In the genomic region with DNA sequence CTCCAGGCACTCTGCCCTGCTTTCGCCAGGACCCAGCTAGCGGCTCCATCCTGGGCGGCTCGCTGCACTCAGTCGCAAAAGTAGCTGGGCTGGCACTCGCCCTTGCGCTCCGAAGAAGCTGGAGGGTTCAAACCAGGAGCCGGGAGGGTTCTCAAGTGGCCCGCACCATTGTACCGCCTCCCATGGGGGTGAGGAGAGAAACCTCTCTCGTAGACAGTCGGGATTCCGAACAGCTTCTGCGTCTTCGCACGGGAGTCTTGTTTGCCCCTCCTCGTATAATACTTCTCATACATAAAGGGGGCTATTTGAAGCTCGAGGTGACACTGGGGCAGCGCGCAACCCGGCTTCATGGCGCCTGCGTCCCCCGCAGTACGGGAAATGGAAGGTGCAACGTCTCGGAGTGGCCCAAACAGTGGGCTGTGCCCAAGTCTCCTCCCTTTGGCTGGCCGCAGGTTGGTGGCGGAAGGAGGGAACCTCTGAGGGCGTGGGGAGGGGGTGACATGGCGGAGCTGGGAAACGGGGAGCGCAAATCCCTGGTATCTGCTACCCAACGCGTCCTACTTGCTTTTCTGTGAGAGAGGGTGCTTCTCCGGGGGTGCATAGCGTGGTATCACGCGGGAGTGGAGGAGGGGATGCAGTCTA, we compare ENCODE assay signal across 8 mouse cellular contexts. TPM values are rescaled to one million over a fixed set of nuclear protein-coding genes. Genes with fewer than 3 reads are reported as not detected.
DNase-seq lines count a peak whose midpoint lies in the region; ATAC-seq and TF ChIP-seq lines count a peak whose summit lies in the region.

A gene (plus strand): TSS at position 124 of the 642 bp plus-strand sequence.

- TF ChIP-seq EP300 in ES-Bruce4 (IDR thresholded peaks at IDR 0.05; ENCODE audit: insufficient read depth, low read depth, low read length) = no peak

- peak; percentile 79 for TF ChIP-seq POLR2A in ES-Bruce4 (IDR thresholded peaks at IDR 0.05; ENCODE audit: insufficient read depth, low read length)
- TF ChIP-seq POLR2A in lung, adult 2 months (IDR thresholded peaks at IDR 0.05; ENCODE audit: borderline replicate concordance, extremely low read depth, low read depth, low read length) = peak; percentile 93

- no peaks in the 10 kb centered on the region for H3K36me3 ChIP-seq in ES-Bruce4 (ENCODE audit: control insufficient read depth, insufficient read depth, low read length, poor library complexity, severe bottlenecking)
- H3K36me3 ChIP-seq in forebrain, embryonic 15.5 days = no peaks in the 10 kb centered on the region

- no peak for TF ChIP-seq CTCF in ES-Bruce4 (IDR thresholded peaks at IDR 0.05; ENCODE audit: low read depth, low read length)
- no peak for TF ChIP-seq CTCF in lung, adult 2 months (IDR thresholded peaks at IDR 0.05; ENCODE audit: insufficient read depth, low read length)

- H3K4me3 ChIP-seq in ES-Bruce4 (ENCODE audit: low read depth, low read length) = peak within 1 kb of the TSS; percentile 91
- H3K4me3 ChIP-seq in forebrain, embryonic 15.5 days = peak within 1 kb of the TSS; percentile 85
- H3K4me3 ChIP-seq in lung, adult 2 months (replicated peaks; ENCODE audit: extremely low read depth, low read depth, low read length) = peak within 1 kb of the TSS; percentile 94

- intact Hi-C loops in heart, postnatal 25 days (cut with DNase I) = loop anchor here (2.0 kb wide), 1 partner anchor 22 kb away; a partner anchor contains a TSS

- H3K27me3 ChIP-seq in ES-Bruce4 (ENCODE audit: control insufficient read depth, insufficient read depth, low read length, poor library complexity, severe bottlenecking) = no peaks in the 10 kb centered on the region
- peaks cover 28% of the 10 kb centered on the region for H3K27me3 ChIP-seq in forebrain, embryonic 15.5 days

- peaks cover 5% of the 10 kb centered on the region for H3K4me1 ChIP-seq in ES-Bruce4 (ENCODE audit: control insufficient read depth, insufficient read depth, low read length)
- H3K4me1 ChIP-seq in forebrain, embryonic 15.5 days = peaks cover 68% of the 10 kb centered on the region
- H3K4me1 ChIP-seq in lung, adult 2 months (ENCODE audit: control insufficient read depth, insufficient read depth, low read length) = peaks cover 8% of the 10 kb centered on the region

- H3K9ac ChIP-seq in ES-Bruce4 (ENCODE audit: low read depth, poor library complexity, severe bottlenecking) = peak within 1 kb of the TSS; percentile 79
- peak within 1 kb of the TSS; percentile 87 for H3K9ac ChIP-seq in forebrain, embryonic 15.5 days (replicated peaks)

- peak within 1 kb of the TSS; percentile 76 for H3K4me2 ChIP-seq in forebrain, embryonic 15.5 days (replicated peaks)

- peak within 1 kb of the TSS; percentile 87 for H3K27ac ChIP-seq in ES-Bruce4 (ENCODE audit: insufficient read depth, low read length)
- peak within 1 kb of the TSS; percentile 96 for H3K27ac ChIP-seq in forebrain, embryonic 15.5 days (replicated peaks)

- peak; percentile 87 for ATAC-seq in forebrain, embryonic 15.5 days (replicated peaks)
- ATAC-seq in neutrophil, adult 5-6 weeks (ENCODE audit: extremely low read depth, insufficient number of reproducible peaks, low FRiP score, poor library complexity, severe bottlenecking) = peak; percentile 86

- under 1% methylated on average over 39 of the region's 40 CpGs for WGBS in forebrain, embryonic 15.5 days
- under 1% methylated on average over 40 of the region's 40 CpGs for WGBS in lung, adult 2 months

- no peaks in the 10 kb centered on the region for H3K9me3 ChIP-seq in ES-Bruce4 (replicated peaks; ENCODE audit: control insufficient read depth, insufficient read depth, low read length, poor library complexity, severe bottlenecking)
- H3K9me3 ChIP-seq in forebrain, embryonic 15.5 days = no peaks in the 10 kb centered on the region

- peak; percentile 87 for DNase-seq in cerebellum, adult 11 months
- DNase-seq in heart, postnatal 25 days (ENCODE audit: low spot score) = peak; percentile 88
- DNase-seq in layer of hippocampus, adult 18-20 months (ENCODE audit: low spot score in 2 of 2) = peak; percentile 85 to 93
- DNase-seq in lung, adult 2 months = peak; percentile 92
- DNase-seq in thymus, adult 18-20 months = peak; percentile 77 to 85

RNA-seq across cellular contexts. Expression of the gene that starts here (rescaled TPM):
- polyA plus RNA-seq in ES-Bruce4 (2011; ENCODE audit: insufficient read depth, insufficient read length, low read depth, missing spikeins) = 15.4 and 18.4 TPM in 2 replicates
- polyA plus RNA-seq in forebrain, embryonic 15.5 days (2015; fragmentation: Nextera tagmentation; extraction: Ambion mirVana) = 4.1 and 5.3 TPM in 2 replicates
- total RNA-seq in heart, postnatal 25 days (2021) = 10 to 100 TPM; 39.1 to 39.6 TPM
- 10 to 100 TPM; 28.6 to 30.7 TPM for total RNA-seq in layer of hippocampus, adult 18-20 months (2021)
- 136 and 145 TPM in 2 replicates for polyA plus RNA-seq in lung, adult 2 months (2012; rRNA removed)
- 9.4 and 11.8 TPM in 2 replicates for total RNA-seq in neutrophil, adult 5-6 weeks (2017)

Comparison
In these comparisons a context has a peak if more than half of its experiments do, and no peak if none do; other contexts are left out.
1. Peak in every context shown above with its lines: DNase-seq, ATAC-seq, H3K4me3 ChIP-seq and H3K27ac ChIP-seq.